Mouse (Mus musculus): ENCODE measurements around the gene Cdipt.
A peak's percentile ranks its signal among the peaks of the same experiment; 100 is the strongest.

Gene Cdipt

DNA sequence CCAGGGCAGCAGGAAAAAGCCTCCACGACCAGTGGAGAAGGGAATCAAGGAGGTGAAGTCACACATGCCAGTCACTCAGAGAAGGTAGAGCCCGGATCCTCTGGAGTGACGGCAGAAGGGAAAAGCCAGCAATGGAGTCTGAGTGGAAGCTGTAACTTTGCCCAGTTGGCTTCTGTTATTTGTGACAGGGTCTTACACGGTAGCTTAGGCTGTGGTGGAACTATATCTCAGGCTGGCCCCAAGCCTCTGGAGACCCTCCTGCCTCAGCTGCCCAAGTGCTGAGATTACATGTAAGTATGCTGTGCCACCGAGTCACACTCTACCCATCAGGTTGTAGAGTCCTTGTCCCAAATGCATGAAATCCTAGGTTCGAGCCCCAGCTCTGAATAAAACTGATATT lies 37.7 kb downstream of the Cdipt start:
- DNase-seq (ENCODE audit: low spot score in 2 of 2), result no peak

DNA sequence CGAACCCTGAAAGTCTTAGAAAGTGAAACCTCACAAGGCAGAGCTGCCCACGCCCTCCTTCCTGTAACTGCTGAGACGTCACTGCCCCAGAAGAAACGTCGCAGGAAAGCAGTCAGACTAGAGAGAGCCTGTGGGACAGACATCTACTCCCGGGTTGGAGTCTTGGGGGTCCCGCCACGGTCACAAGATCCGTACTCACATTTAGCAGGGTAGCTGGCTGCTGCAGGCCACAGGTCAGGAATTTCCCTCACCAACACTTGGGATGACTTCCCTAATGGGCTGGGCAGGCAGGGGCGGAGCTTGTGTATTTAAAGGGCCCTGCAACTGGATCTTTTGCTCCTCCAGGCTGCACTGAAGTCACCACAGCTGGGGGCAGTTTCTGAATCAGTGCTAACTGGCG lies 38.6 kb downstream of the Cdipt start, which contains the start of gene Mvp:
Gene Mvp (minus strand): TSS at position 302 of the 400 bp plus-strand sequence.
- peak; percentile 48 to 76 for DNase-seq (ENCODE audit: low spot score in 2 of 2)

DNA sequence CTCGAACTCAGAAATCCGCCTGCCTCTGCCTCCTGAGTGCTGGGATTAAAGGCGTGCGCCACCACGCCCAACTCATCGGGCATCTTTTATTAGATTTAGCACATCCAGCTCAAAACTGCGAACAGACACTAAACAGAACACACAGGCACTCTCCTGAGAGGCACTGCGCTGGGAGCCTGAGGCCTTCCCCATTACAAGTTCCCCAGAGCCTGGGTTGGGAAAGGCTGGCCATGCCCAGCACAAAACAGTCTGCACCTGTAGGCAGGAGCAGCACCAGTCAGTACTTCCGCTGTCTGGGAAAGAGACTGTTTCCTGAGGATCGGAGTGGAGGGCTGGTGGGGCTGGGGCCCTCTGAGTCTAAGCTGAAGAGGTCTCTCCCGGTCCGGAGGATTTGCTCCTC lies 39.3 kb downstream of the Cdipt start:
- no peak for DNase-seq (ENCODE audit: low spot score in 2 of 2)

DNA sequence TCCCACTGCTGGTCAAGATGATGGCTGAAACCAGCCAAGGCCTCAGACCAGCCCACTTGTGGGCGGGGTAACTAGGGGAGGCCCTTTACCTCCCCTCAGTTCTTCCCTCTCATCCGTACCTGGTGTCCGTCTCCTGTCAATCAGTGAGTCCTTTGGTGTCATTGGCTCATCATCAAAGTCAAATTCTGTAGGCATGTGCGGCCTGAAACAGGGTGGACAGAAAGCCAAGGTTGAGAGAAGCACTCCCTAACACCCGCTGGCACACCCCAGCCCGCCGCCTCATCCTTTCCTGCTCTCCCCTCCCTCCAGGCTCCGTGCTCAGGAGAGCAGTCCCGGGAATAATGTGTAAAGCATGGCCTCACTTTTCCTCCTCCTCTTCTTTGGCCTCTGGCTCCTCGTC lies 40.4 kb downstream of the Cdipt start:
- peak in 1 of 2 experiments; percentile 40 for DNase-seq (ENCODE audit: low spot score in 2 of 2)

DNA sequence TGATC lies 40.6 kb downstream of the Cdipt start, which contains the start of gene Pagr1b:
Gene Pagr1b (minus strand): TSS at position 4 of the 5 bp plus-strand sequence.
- DNase-seq (ENCODE audit: low spot score in 2 of 2), result no peak

DNA sequence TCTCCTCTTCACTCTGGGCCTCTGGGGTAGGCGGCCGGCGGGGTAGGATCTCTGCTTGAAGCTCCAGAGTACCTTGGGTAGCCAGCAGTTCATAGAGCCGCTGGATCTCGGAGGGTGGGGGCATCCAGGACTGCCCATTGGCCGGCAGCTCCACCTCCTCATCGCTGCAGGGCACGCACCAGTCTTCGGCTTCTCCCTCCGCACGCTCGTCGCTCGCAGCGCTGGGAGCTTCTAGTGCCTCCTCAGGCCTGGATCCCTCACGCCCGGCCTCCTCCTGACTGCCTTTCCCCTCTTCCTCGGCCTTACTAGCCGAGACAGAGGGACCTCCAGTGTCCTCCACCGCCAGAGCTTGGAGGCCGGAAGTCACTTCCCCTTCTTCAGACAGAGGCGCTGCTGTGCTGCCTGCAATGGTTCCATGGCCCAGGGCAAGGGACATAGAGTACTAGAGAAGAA lies 40.8 kb downstream of the Cdipt start:
- no peak for DNase-seq (ENCODE audit: low spot score in 2 of 2)

DNA sequence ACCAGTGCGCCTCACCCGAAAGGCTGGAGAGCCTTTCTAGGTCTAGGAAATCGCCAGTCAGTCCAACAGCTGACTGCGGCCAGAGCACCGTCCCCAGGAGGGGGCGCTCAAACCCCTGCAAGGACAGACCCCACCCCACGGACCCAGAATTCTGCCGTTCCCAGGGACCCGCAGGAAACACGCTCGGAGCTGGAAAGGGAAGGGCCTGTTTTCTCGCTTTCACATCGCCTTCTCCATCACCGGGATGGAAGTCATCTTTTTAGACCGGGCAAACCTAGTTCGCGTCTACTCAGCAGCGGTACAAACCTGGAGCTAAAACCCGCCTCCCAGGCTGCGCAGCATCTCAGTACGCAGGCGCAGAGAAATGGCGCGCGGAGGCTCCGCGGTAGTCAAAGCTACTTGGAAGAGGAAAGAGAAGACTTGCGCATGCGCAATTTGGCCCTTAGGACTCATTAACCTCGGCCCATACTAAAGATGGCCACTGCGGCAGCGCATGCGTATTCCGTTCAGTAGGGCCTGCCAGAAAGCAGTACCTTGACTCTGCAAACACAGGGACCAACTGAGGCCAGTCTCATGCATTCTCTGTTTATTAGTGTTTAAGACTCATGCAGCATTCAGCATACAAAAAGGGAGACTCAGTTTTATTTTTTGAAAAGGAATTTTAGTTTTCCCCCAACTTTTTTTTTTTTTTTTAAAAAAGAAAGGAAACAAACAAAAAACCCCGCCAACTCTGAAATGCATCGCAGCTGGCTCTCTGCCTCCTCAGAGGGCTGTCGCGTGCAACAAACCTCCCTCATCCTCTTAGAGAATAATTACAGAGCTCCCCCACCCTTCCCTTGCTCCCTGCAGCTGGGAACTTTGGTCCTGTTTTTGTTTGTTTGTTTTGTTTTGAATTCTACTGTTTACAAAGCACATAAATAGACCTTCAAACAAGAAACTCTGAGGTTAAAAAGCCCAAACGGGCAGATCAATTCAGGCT lies 41.5 kb downstream of the Cdipt start, which contains the start of gene Pagr1a:
Gene Pagr1a (minus strand): TSS at position 382 of the 979 bp plus-strand sequence.
- DNase-seq (ENCODE audit: low spot score in 2 of 2), result peak; percentile 97 to 99

DNA sequence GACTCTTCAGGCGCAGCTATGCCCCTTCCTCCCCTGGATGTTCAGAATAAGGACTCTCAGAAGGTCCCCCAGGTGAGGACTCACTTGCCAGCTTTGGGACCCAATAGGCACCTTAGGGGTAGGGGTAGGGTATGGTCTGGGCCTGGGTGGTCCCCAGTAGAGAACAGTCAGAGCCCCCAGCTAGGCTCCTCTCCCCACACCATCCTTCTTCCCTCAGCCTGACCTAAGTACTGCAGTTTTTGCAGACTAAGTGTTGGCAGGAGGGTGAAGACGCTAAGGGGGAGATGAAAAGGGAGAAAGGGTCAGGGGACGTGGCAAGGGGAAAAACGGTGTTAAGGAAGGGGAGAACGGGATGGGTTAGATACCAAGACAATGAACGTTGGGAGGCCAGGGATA lies 42.2 kb downstream of the Cdipt start:
- no peak for DNase-seq (ENCODE audit: low spot score in 2 of 2)

DNA sequence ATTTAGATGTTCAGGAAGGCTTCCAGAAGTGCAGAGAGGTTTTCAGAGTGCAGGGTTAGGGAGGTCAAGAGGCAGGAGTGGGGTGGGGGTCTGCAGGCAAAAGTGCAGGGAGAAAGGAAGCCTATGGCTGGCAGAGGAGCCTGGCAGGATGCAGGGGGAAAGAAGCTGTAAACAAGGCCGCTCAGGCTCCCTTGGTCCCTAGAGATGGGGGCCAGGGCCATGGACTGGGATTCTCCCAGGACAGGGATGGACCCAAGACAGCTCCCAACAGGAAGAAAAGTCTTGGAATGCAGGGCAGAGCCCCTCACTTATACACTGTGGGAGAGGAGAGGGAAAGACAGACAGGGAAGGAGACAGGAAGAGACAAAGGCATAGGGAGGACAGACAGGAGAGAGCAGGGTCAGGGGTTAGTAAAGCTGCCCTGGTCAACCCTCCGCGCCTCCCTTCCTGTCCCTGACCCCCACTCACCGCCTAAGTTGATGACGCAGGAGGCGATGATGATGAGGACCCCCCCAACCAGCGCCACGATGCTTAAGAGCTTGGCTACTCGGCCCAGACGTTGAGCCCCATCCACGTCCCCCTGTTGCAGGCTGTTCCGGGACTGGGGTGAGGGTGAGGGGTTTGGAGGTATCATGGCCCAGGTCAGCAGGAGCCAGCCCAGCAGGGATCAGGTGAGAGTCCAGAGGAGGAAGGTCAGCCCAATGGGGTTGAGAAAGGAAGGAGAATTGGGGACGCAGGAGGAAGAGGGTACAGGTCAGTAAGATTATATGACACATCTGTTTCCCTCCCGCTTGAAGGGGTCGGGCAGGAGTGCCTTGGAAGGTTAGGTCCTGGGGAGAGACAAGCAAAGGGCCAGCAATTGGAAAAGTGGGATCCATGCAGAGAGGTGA lies 42.9 kb downstream of the Cdipt start:
- peak in 1 of 2 experiments; percentile 72 for DNase-seq (ENCODE audit: low spot score in 2 of 2)

DNA sequence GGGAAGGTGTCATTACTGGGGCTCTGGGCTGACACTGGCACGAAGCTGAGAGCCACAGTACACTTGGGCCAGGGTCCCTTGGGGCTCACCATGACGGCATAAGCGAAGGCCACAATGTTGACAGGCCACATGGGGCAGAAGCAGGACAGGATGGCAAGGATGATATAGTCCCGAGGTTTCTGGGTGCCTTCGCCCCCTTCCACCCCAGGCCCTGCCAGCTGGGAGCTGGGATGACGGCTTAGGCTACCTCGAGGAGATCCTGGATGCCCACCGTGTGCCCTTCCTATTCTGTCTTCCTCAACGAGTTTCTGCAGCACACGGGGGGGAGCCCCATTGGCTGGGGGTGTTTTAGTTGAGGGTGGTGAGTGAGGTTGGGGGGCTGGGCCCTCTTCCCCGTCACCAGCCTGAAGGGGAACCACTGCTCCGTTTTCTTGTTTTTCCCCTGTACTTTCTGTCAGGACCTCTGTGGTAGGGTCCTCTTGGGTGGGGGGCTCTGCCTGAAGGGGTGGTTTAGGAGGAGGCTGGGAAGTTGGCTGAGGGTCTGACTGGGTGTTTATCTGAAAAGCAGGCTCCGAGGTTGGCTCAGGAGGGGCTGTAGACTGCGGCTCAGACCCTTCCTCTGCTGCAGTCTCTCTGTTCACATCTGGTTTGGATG lies 43.7 kb downstream of the Cdipt start:
- no peak for DNase-seq (ENCODE audit: low spot score in 2 of 2)

DNA sequence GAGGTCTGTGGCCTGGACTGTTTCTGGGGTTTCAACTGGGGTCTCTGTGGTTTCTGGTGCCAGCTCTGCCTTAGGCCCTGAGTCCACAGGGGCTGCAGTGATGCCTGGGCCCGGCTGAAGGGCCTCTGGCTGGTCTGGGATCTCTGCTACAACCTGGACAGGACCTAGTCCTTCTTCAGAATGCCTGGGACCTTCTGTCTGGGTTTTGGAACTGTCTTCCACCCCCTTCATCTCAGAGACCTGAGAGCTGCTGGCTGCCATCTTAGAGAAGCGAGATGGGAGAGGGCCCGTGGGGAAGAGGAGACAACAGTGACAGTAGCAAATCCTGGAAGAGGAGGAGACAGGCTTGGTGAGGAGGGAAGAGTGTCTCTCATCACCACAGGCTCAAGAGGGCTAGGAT lies 44.3 kb downstream of the Cdipt start:
- DNase-seq (ENCODE audit: low spot score in 2 of 2), result no peak

DNA sequence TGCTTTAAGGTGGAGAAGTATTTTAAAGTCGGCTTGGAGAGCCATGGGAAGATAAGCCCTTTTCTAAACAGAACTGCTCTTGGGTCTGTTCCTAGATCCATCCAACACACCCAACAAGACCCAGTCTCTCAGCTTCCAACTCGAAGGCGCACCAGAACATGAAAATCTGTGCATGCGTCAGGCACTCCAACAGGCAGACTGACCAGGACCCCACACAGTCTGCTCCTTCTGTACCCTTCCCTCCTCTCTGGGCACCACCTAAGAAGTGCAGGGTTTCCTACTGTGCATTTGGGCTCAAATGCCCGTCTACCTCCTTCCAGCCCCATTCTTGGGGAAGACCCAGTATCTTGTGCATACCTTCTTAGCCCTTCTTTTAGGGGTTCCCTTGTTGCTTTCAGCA lies 44.8 kb downstream of the Cdipt start:
- DNase-seq (ENCODE audit: low spot score in 2 of 2), result no peak

DNA sequence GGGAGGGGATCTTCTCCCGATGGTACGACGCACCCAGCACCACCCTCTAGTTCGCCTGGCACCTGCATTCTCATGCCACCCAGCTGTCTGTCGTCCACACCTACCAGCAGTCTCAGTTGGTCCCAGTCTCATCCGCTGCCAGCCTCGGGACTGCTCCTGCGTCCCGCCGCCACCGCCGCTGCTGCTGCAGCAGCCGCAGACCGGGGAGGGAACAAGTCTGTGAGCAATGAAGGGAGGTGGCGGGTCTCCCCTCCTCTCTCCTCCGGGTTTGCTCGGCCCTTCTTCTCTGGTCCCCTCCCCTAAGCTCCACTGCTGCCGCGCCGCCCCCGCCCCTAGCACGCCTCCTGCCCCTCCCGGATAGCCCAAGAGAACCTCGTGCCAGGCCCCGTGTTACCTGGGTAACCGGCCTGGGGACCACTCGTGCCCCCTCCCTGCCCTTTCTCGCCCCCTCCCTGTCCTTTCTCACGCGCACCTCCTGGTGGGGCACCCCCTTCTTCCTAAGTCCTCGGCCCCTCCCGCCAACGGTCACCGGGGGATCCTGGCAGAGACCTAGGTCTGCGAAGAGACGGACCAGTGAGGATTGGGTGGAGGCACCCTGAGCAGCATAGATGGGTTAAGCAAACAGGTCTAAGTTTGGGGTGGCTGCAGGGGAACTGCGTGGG lies 45.3 kb downstream of the Cdipt start, which contains the start of the genes Gm42742 and Prrt2:
Gene Gm42742 (minus strand): TSS at position 197 of the 662 bp plus-strand sequence.
Gene Prrt2 (minus strand): TSS at position 311 of the 662 bp plus-strand sequence.
- peak; percentile 42 to 74 for DNase-seq (ENCODE audit: low spot score in 2 of 2)

DNA sequence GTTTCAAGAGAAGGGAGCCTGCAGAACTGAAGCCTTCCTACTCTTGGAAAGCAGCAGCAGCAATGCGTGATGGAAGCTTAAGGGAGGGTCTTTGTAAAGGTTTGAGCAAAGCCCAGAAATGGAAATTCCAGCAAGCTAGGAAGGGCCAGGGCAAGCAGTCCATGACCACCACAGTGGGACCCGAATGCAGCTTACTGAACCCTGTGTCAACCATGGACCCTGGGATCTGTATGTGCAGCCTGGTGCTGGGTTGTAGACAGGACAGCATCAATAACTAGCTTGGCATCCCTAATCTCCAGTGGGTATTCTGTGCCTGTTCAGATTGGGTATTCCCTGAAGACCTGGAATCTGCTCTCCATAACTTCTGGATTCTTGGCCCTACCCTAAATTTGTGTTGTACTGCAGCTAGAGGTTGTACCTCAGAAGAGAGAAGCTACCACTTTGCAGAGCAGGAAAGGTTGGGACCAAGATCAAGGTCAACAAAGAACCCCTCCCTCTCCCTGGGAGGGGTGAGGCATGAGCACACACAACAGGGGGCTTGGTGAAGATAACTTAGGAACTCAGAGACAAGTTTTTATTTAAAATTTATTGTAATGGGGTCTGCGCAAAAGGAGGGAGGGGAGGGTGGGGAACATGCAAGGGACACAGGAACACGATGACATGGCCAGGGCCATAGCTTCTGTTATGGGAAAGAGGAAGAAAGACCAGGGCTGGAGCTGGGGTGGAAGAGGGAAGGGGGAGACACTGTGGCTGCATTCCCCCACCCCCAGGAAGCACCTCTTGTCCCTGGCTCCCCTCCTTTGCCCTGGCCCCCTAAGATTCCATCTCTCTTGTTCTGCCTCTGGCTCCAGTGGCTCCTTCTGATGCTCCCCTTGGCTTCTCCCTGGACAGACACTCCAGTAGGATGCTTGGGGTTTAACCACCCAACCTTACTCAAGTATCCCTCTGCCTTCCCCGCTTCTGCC lies 46.1 kb downstream of the Cdipt start:
- DNase-seq (ENCODE audit: low spot score in 2 of 2), result peak in 1 of 2 experiments; percentile 69

DNA sequence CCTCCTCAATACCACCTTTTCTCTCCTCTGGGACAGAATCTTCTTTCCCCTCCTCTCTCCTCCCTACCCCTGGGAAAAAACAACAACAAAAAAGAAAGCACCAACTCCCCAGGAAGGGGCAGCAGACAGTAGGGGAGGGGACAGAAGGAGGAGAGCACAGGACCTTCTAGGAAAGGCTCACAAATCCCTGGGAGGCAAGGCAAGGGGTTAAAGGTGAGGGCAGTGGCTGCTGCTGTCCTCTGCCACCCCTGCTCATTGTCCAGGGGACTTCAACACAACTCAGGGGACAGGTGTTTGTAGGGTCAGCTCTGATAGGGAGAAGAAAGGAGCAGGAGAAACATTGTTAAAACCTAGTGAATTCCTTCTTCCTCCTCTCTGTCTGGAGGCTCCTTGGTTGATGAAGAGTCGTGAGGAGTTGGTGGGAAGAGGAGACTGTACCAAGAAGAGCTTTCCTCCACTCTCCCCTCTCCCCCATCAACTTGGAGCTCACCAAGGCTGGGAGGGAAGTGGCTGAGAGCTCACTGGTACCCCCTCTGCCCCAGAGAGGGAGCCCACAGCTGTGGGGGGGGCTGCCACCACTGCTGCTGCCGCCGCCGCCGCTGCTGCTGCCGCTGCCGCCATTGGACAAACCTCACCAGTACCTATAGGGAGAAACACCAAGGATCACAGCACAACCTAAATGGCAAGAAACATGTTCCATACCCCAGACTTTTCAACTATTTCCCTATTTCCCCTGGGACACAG lies 47.0 kb downstream of the Cdipt start:
- DNase-seq (ENCODE audit: low spot score in 2 of 2), result peak in 1 of 2 experiments; percentile 63

DNA sequence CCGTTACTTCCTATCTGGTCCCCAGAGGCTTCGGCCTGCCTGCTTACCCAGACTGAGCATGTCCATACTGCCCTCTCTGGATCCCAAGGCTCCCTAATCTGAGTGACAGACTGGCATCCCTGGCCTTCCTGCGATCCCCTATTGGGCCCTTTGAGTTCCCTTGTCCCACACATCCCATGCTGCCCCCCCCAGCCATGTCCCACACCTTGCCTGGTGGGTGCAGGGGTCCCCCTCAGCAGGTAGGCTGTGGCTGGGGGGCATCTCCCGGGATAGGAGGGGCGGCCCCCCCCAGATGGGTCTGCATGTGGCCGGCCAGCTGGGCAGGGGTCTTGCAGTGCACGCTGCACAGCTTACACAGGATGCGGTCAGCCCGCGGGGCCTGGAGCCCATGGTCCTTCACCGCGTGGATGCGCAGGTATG lies 47.6 kb downstream of the Cdipt start:
- DNase-seq (ENCODE audit: low spot score in 2 of 2), result peak in 1 of 2 experiments; percentile 70

DNA sequence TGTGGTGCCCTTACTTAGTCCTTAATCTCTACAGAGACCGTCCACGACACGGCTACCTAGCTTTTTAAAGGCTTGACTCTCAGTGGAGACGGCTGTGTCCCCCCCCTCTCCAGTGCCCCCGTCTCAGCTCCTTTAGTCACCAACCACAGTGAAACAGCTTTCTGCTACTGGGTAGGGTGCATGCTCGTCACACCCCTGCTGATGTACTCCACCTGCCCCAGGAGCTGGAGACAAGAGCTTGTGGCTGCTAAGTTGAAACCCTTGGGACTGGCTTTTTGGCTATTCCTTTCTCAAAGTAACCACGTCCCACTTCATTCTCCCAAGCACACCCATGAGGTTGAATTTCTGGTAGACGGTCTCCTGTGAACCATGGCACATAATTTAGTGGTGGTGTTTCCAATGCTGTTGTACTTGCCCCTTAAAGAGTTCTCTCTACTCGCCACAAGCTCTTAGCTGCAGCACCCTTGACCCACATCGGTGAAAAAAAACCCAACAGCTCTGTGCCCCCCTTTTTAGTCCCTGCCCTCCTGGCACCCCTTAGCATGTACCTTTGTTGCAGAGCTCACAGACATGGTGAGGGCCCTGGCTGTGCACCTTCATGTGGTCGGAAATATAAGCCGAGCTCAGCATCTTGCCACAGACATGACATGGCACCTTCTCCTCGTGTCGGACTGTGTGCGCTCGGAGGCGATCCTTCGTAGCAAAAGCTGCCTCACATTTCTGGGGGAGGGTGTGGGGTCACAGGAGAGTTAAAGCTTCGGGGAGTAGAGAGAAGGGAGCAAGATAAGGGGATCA lies 48.4 kb downstream of the Cdipt start:
- peak in 1 of 2 experiments; percentile 72 for DNase-seq (ENCODE audit: low spot score in 2 of 2)

DNA sequence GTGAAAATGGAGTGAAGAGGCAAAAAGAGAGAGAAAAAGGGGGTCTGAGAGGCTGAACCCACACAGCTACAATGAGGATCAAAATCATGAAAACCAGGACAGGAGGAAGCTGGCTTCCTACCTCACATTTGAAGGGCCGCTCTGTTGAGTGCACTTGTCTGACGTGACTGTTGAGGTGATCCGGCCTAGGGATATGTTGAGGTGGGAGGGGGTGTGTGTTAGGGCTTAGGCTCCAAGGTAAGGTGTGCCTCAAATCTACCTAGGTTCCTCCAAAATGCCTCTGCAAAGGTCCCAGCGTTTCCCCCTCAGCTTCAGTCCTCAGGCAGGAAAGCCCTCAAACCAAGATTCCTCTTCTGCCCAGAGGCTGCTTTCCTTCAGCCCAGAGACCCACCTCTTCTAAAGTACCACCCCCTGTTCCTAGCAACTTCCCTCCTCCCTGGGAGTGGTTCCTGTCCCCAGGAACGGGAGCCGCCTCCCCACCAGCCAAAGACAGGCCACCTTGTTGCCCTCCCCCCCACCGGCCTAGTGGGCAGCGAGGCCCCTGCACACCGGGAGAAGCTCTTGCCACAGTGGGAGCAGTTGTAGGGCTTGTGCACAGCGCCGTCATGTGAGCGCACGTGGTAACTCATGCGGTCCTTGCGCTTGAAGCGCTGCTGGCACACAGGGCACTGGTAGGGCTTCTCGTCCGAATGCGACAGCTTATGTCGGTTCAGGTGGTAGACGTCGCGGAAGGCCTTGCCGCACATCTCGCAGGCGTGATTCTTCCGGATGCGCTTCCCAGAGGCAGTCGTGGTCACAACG lies 49.2 kb downstream of the Cdipt start:
- peak in 1 of 2 experiments; percentile 79 for DNase-seq (ENCODE audit: low spot score in 2 of 2)
